Mouse (Mus musculus): Measurements from ENCODE around the gene Rnf166. TPM values are rescaled to one million over a fixed set of nuclear protein-coding genes. Genes with fewer than 3 reads are reported as not detected.
A peak's percentile ranks its signal among the peaks of the same experiment; 100 is the strongest.

Rnf166 gene
- polyA plus RNA-seq, 1 experiment from 2014 or later: 26.6 TPM

GRCm38 (mm10) chr8:122464985-122465384, 10.9 kb downstream of the Rnf166 start:
- Histone ChIP-seq H3K27ac (replicated peaks; ENCODE audit: low read depth, low read length) (no peak overlapping the region), H3K4me2 (ENCODE audit: low read depth, low read length) (no peak overlapping the region), H3K9me3 (replicated peaks; ENCODE audit: control insufficient read depth, low read length) (no peaks in the 10 kb centered on the region), H3K9ac (replicated peaks; ENCODE audit: low read length) (no peak overlapping the region), H3K4me3 (ENCODE audit: low read depth, low read length) (no peak overlapping the region), H3K4me1 (ENCODE audit: control insufficient read depth, insufficient read depth, low read length) (peaks cover 8% of the 10 kb centered on the region), H3K36me3 (replicated peaks; ENCODE audit: control insufficient read depth, insufficient read depth, low read depth, low read length) (no peaks in the 10 kb centered on the region; the same call in 1 of the 2 replicates), H3K27me3 (ENCODE audit: control insufficient read depth, insufficient read depth, low read length) (peaks cover 13% of the 10 kb centered on the region)
- DNase-seq (ENCODE audit: low spot score) (no peak), ATAC-seq (replicated peaks; ENCODE audit: insufficient number of reproducible peaks, low FRiP score, low TSS enrichment, low read depth) (no peak)
- WGBS: 60% methylated on average over 7 of the region's 7 CpGs

- H3K27ac ChIP-seq (replicated peaks; ENCODE audit: low read depth, low read length): no peak overlapping the region
- H3K36me3 ChIP-seq (replicated peaks; ENCODE audit: control insufficient read depth, insufficient read depth, low read depth, low read length): no peaks in the 10 kb centered on the region; the same call in 1 of the 2 replicates
- ATAC-seq (replicated peaks; ENCODE audit: insufficient number of reproducible peaks, low FRiP score, low TSS enrichment, low read depth): no peak
- H3K4me3 ChIP-seq (ENCODE audit: low read depth, low read length): no peak overlapping the region
- no peaks in the 10 kb centered on the region for H3K9me3 ChIP-seq (replicated peaks; ENCODE audit: control insufficient read depth, low read length)
- peaks cover 19% of the 10 kb centered on the region for H3K27me3 ChIP-seq (ENCODE audit: control insufficient read depth, insufficient read depth, low read length)
- H3K4me2 ChIP-seq (ENCODE audit: low read depth, low read length): no peak overlapping the region
- no peak overlapping the region for H3K9ac ChIP-seq (replicated peaks; ENCODE audit: low read length)
- DNase-seq (ENCODE audit: low spot score): no peak
- 53% methylated on average over 12 of the region's 12 CpGs for WGBS
- H3K4me1 ChIP-seq (ENCODE audit: control insufficient read depth, insufficient read depth, low read length): peaks cover 8% of the 10 kb centered on the region
These were observed 11.9 kb downstream of the Rnf166 start for GRCm38 (mm10) chr8:122463651-122464640.

DNA sequence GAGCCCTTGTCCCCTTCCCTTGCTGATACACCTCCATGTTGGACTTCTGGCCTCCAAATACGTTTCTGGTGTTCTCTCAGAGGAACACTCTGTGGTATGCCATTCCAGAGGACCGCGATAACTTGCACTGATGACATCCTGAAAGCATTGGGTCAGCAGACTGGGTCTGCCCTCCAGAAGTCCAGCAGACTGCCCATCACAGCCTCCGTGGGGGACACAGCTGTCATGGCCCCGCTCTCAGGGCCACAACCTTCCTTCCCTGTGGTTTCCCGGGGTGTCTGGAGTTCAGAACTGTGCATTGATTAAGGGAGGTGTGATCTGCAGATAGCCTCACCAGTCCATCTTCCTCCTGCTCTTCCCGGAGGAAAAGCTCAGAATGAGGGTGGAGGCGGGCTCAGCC, 13.4 kb downstream of the Rnf166 start:
- ATAC-seq (replicated peaks; ENCODE audit: insufficient number of reproducible peaks, low FRiP score, low TSS enrichment, low read depth) (no peak), DNase-seq (ENCODE audit: low spot score) (no peak)
- H3K9me3 ChIP-seq (replicated peaks; ENCODE audit: control insufficient read depth, low read length): no peaks in the 10 kb centered on the region
- H3K4me2 ChIP-seq (ENCODE audit: low read depth, low read length): no peak overlapping the region
- H3K27ac ChIP-seq (replicated peaks; ENCODE audit: low read depth, low read length): no peak overlapping the region
- WGBS: 74% methylated on average over 8 of the region's 8 CpGs
- H3K9ac ChIP-seq (replicated peaks; ENCODE audit: low read length): no peak overlapping the region
- no peak overlapping the region for H3K4me3 ChIP-seq (ENCODE audit: low read depth, low read length)
- peaks cover 8% of the 10 kb centered on the region for H3K4me1 ChIP-seq (ENCODE audit: control insufficient read depth, insufficient read depth, low read length)
- H3K27me3 ChIP-seq (ENCODE audit: control insufficient read depth, insufficient read depth, low read length): peaks cover 19% of the 10 kb centered on the region
- no peaks in the 10 kb centered on the region for H3K36me3 ChIP-seq (replicated peaks; ENCODE audit: control insufficient read depth, insufficient read depth, low read depth, low read length)

GRCm38 (mm10) chr8:122461473-122462148, 14.3 kb downstream of the Rnf166 start:
- ATAC-seq (replicated peaks; ENCODE audit: insufficient number of reproducible peaks, low FRiP score, low TSS enrichment, low read depth) (no peak), DNase-seq (ENCODE audit: low spot score) (no peak)
- Histone ChIP-seq H3K4me2 (ENCODE audit: low read depth, low read length) (no peak overlapping the region), H3K4me1 (ENCODE audit: control insufficient read depth, insufficient read depth, low read length) (peaks cover 8% of the 10 kb centered on the region), H3K9me3 (replicated peaks; ENCODE audit: control insufficient read depth, low read length) (no peaks in the 10 kb centered on the region), H3K27ac (replicated peaks; ENCODE audit: low read depth, low read length) (no peak overlapping the region), H3K27me3 (ENCODE audit: control insufficient read depth, insufficient read depth, low read length) (peaks cover 19% of the 10 kb centered on the region), H3K36me3 (replicated peaks; ENCODE audit: control insufficient read depth, insufficient read depth, low read depth, low read length) (no peaks in the 10 kb centered on the region), H3K9ac (replicated peaks; ENCODE audit: low read length) (no peak overlapping the region), H3K4me3 (ENCODE audit: low read depth, low read length) (no peak overlapping the region)
- 59% methylated on average over 11 of the region's 11 CpGs for WGBS

- peak within 1 kb of the TSS; percentile 26 for H3K4me3 ChIP-seq (ENCODE audit: low read depth, low read length)
- 3% methylated on average over 50 of the region's 56 CpGs for WGBS
- H3K27me3 ChIP-seq (ENCODE audit: control insufficient read depth, insufficient read depth, low read length): peaks cover 19% of the 10 kb centered on the region
- peak; percentile 65 for DNase-seq (ENCODE audit: low spot score)
- peaks cover 8% of the 10 kb centered on the region for H3K4me1 ChIP-seq (ENCODE audit: control insufficient read depth, insufficient read depth, low read length)
- H3K9me3 ChIP-seq (replicated peaks; ENCODE audit: control insufficient read depth, low read length): no peaks in the 10 kb centered on the region
- H3K36me3 ChIP-seq (replicated peaks; ENCODE audit: control insufficient read depth, insufficient read depth, low read depth, low read length): no peaks in the 10 kb centered on the region
- H3K9ac ChIP-seq (replicated peaks; ENCODE audit: low read length): no peak within 1 kb of the TSS
- peak within 1 kb of the TSS; percentile 45 for H3K4me2 ChIP-seq (ENCODE audit: low read depth, low read length)
- no peak within 1 kb of the TSS for H3K27ac ChIP-seq (replicated peaks; ENCODE audit: low read depth, low read length)
- ATAC-seq (replicated peaks; ENCODE audit: insufficient number of reproducible peaks, low FRiP score, low TSS enrichment, low read depth): peak; percentile 77
These were observed 15.1 kb downstream of the Rnf166 start, which contains the start of gene Snai3 for GRCm38 (mm10) chr8:122460524-122461472. Gene Snai3 (minus strand): TSS chr8:122460733.

- H3K27me3 ChIP-seq (ENCODE audit: control insufficient read depth, insufficient read depth, low read length): peaks cover 19% of the 10 kb centered on the region
- H3K9ac ChIP-seq (replicated peaks; ENCODE audit: low read length): no peak overlapping the region
- ATAC-seq (replicated peaks; ENCODE audit: insufficient number of reproducible peaks, low FRiP score, low TSS enrichment, low read depth): no peak
- H3K9me3 ChIP-seq (replicated peaks; ENCODE audit: control insufficient read depth, low read length): no peaks in the 10 kb centered on the region
- H3K4me3 ChIP-seq (ENCODE audit: low read depth, low read length): peak overlapping the region; percentile 26
- no peak for DNase-seq (ENCODE audit: low spot score)
- H3K36me3 ChIP-seq (replicated peaks; ENCODE audit: control insufficient read depth, insufficient read depth, low read depth, low read length): no peaks in the 10 kb centered on the region
- no peak overlapping the region; the same call in 1 of the 2 replicates for H3K4me2 ChIP-seq (ENCODE audit: low read depth, low read length)
- WGBS: 21% methylated on average over 7 of the region's 7 CpGs
- H3K4me1 ChIP-seq (ENCODE audit: control insufficient read depth, insufficient read depth, low read length): peaks cover 8% of the 10 kb centered on the region
- no peak overlapping the region for H3K27ac ChIP-seq (replicated peaks; ENCODE audit: low read depth, low read length)
These were observed 15.9 kb downstream of the Rnf166 start for GRCm38 (mm10) chr8:122459990-122460389.

- no peaks in the 10 kb centered on the region for H3K9me3 ChIP-seq (replicated peaks; ENCODE audit: control insufficient read depth, low read length)
- no peak overlapping the region for H3K4me3 ChIP-seq (ENCODE audit: low read depth, low read length)
- H3K27ac ChIP-seq (replicated peaks; ENCODE audit: low read depth, low read length): no peak overlapping the region
- DNase-seq (ENCODE audit: low spot score) (peak; percentile 27), ATAC-seq (replicated peaks; ENCODE audit: insufficient number of reproducible peaks, low FRiP score, low TSS enrichment, low read depth) (no peak)
- H3K4me1 ChIP-seq (ENCODE audit: control insufficient read depth, insufficient read depth, low read length): peaks cover 8% of the 10 kb centered on the region
- no peaks in the 10 kb centered on the region for H3K36me3 ChIP-seq (replicated peaks; ENCODE audit: control insufficient read depth, insufficient read depth, low read depth, low read length)
- 56% methylated on average over 6 of the region's 6 CpGs for WGBS
- no peak overlapping the region for H3K9ac ChIP-seq (replicated peaks; ENCODE audit: low read length)
- H3K27me3 ChIP-seq (ENCODE audit: control insufficient read depth, insufficient read depth, low read length): peaks cover 19% of the 10 kb centered on the region
- H3K4me2 ChIP-seq (ENCODE audit: low read depth, low read length): no peak overlapping the region
These were observed 16.5 kb downstream of the Rnf166 start for GRCm38 (mm10) chr8:122459218-122459900.
